Mouse (Mus musculus): ENCODE measurements around the gene Il17rb. TPM values are rescaled to one million over a fixed set of nuclear protein-coding genes. Genes with fewer than 3 reads are reported as not detected.
A peak's percentile ranks its signal among the peaks of the same experiment; 100 is the strongest.

The Il17rb gene
- polyA plus RNA-seq, 1 experiment from 2014 or later, result 1.4 TPM

- DNase-seq (ENCODE audit: low spot score), result no peak
- WGBS, result 87% methylated on average over 7 of the region's 7 CpGs
- ATAC-seq (ENCODE audit: low read depth), result no peak
- no peak overlapping the region for H3K4me3 ChIP-seq (ENCODE audit: low read depth, low read length)
- no peak overlapping the region for H3K4me2 ChIP-seq (ENCODE audit: low read depth, low read length)
- H3K9me3 ChIP-seq (ENCODE audit: control insufficient read depth, low read length), result no peaks in the 10 kb centered on the region
- H3K9ac ChIP-seq (ENCODE audit: low read depth, low read length), result no peak overlapping the region
- H3K27me3 ChIP-seq (replicated peaks; ENCODE audit: control insufficient read depth, insufficient read depth, low read length), result no peaks in the 10 kb centered on the region
- no peaks in the 10 kb centered on the region for H3K36me3 ChIP-seq (ENCODE audit: control insufficient read depth, insufficient read depth, low read length)
- H3K27ac ChIP-seq (replicated peaks; ENCODE audit: low read depth, low read length), result no peak overlapping the region
- no peaks in the 10 kb centered on the region for H3K4me1 ChIP-seq (ENCODE audit: control insufficient read depth, insufficient read depth, low read length)
These were observed 34.8 kb upstream of the Il17rb start for GRCm38 (mm10) chr14:30043356-30043940.

- ATAC-seq (ENCODE audit: low read depth), result no peak
- H3K9ac ChIP-seq (ENCODE audit: low read depth, low read length), result no peak overlapping the region
- WGBS, result 84% methylated on average over 9 of the region's 9 CpGs
- no peaks in the 10 kb centered on the region for H3K9me3 ChIP-seq (ENCODE audit: control insufficient read depth, low read length)
- no peak overlapping the region for H3K27ac ChIP-seq (replicated peaks; ENCODE audit: low read depth, low read length)
- no peak overlapping the region for H3K4me3 ChIP-seq (ENCODE audit: low read depth, low read length)
- DNase-seq (ENCODE audit: low spot score), result no peak
- H3K4me2 ChIP-seq (ENCODE audit: low read depth, low read length), result no peak overlapping the region
- H3K4me1 ChIP-seq (ENCODE audit: control insufficient read depth, insufficient read depth, low read length), result no peaks in the 10 kb centered on the region
- no peaks in the 10 kb centered on the region for H3K27me3 ChIP-seq (replicated peaks; ENCODE audit: control insufficient read depth, insufficient read depth, low read length)
- no peaks in the 10 kb centered on the region for H3K36me3 ChIP-seq (ENCODE audit: control insufficient read depth, insufficient read depth, low read length)
These were observed 33.1 kb upstream of the Il17rb start for GRCm38 (mm10) chr14:30041836-30042235.

GRCm38 (mm10) chr14:30039413-30039812, 30.7 kb upstream of the Il17rb start:
- no peak for ATAC-seq (ENCODE audit: low read depth)
- WGBS, result 73% methylated on average over 4 of the region's 4 CpGs
- DNase-seq (ENCODE audit: low spot score), result no peak

GRCm38 (mm10) chr14:30038431-30038830, 29.7 kb upstream of the Il17rb start:
- Histone ChIP-seq H3K36me3 (ENCODE audit: control insufficient read depth, insufficient read depth, low read length) (no peaks in the 10 kb centered on the region), H3K4me1 (ENCODE audit: control insufficient read depth, insufficient read depth, low read length) (no peaks in the 10 kb centered on the region), H3K4me2 (ENCODE audit: low read depth, low read length) (no peak overlapping the region), H3K4me3 (ENCODE audit: low read depth, low read length) (no peak overlapping the region), H3K9ac (ENCODE audit: low read depth, low read length) (no peak overlapping the region), H3K27ac (replicated peaks; ENCODE audit: low read depth, low read length) (no peak overlapping the region), H3K27me3 (replicated peaks; ENCODE audit: control insufficient read depth, insufficient read depth, low read length) (no peaks in the 10 kb centered on the region), H3K9me3 (ENCODE audit: control insufficient read depth, low read length) (no peaks in the 10 kb centered on the region)
- WGBS, result 86% methylated on average over 18 of the region's 18 CpGs
- DNase-seq (ENCODE audit: low spot score) (no peak), ATAC-seq (ENCODE audit: low read depth) (no peak)

More at GRCm38 (mm10) chr14:30039413-30039812, 30.7 kb upstream of the Il17rb start:
- Histone ChIP-seq H3K4me1 (ENCODE audit: control insufficient read depth, insufficient read depth, low read length) (no peaks in the 10 kb centered on the region), H3K9me3 (ENCODE audit: control insufficient read depth, low read length) (no peaks in the 10 kb centered on the region), H3K4me3 (ENCODE audit: low read depth, low read length) (no peak overlapping the region), H3K27me3 (replicated peaks; ENCODE audit: control insufficient read depth, insufficient read depth, low read length) (no peaks in the 10 kb centered on the region), H3K36me3 (ENCODE audit: control insufficient read depth, insufficient read depth, low read length) (no peaks in the 10 kb centered on the region), H3K27ac (replicated peaks; ENCODE audit: low read depth, low read length) (no peak overlapping the region), H3K9ac (ENCODE audit: low read depth, low read length) (no peak overlapping the region), H3K4me2 (ENCODE audit: low read depth, low read length) (no peak overlapping the region)

- no peaks in the 10 kb centered on the region for H3K9me3 ChIP-seq (ENCODE audit: control insufficient read depth, low read length)
- H3K27ac ChIP-seq (replicated peaks; ENCODE audit: low read depth, low read length), result no peak overlapping the region
- H3K27me3 ChIP-seq (replicated peaks; ENCODE audit: control insufficient read depth, insufficient read depth, low read length), result no peaks in the 10 kb centered on the region
- H3K4me1 ChIP-seq (ENCODE audit: control insufficient read depth, insufficient read depth, low read length), result no peaks in the 10 kb centered on the region
- DNase-seq (ENCODE audit: low spot score), result peak; percentile 9
- no peaks in the 10 kb centered on the region for H3K36me3 ChIP-seq (ENCODE audit: control insufficient read depth, insufficient read depth, low read length)
- ATAC-seq (ENCODE audit: low read depth), result peak; percentile 37; the same call in 1 of the 2 replicates
- no peak overlapping the region for H3K4me2 ChIP-seq (ENCODE audit: low read depth, low read length)
- no peak overlapping the region for H3K4me3 ChIP-seq (ENCODE audit: low read depth, low read length)
- 36% methylated on average over 8 of the region's 8 CpGs for WGBS
- no peak overlapping the region for H3K9ac ChIP-seq (ENCODE audit: low read depth, low read length)
These were observed 24.7 kb upstream of the Il17rb start for GRCm38 (mm10) chr14:30033405-30033804.

- Histone ChIP-seq H3K9ac (ENCODE audit: low read depth, low read length) (no peak overlapping the region), H3K36me3 (ENCODE audit: control insufficient read depth, insufficient read depth, low read length) (no peaks in the 10 kb centered on the region), H3K9me3 (ENCODE audit: control insufficient read depth, low read length) (no peaks in the 10 kb centered on the region), H3K27me3 (replicated peaks; ENCODE audit: control insufficient read depth, insufficient read depth, low read length) (no peaks in the 10 kb centered on the region), H3K4me3 (ENCODE audit: low read depth, low read length) (no peak overlapping the region), H3K4me1 (ENCODE audit: control insufficient read depth, insufficient read depth, low read length) (no peaks in the 10 kb centered on the region), H3K27ac (replicated peaks; ENCODE audit: low read depth, low read length) (no peak overlapping the region), H3K4me2 (ENCODE audit: low read depth, low read length) (no peak overlapping the region)
- WGBS, result 33% methylated on average over 2 of the region's 2 CpGs
- DNase-seq (ENCODE audit: low spot score) (no peak), ATAC-seq (ENCODE audit: low read depth) (no peak)
These were observed 18.7 kb upstream of the Il17rb start for GRCm38 (mm10) chr14:30027378-30027777.

- WGBS, result 60% methylated on average over 7 of the region's 7 CpGs
- no peak overlapping the region for H3K27ac ChIP-seq (replicated peaks; ENCODE audit: low read depth, low read length)
- no peaks in the 10 kb centered on the region for H3K27me3 ChIP-seq (replicated peaks; ENCODE audit: control insufficient read depth, insufficient read depth, low read length)
- no peak for DNase-seq (ENCODE audit: low spot score)
- no peak for ATAC-seq (ENCODE audit: low read depth)
- no peak overlapping the region for H3K4me3 ChIP-seq (ENCODE audit: low read depth, low read length)
- H3K4me2 ChIP-seq (ENCODE audit: low read depth, low read length), result no peak overlapping the region
- no peaks in the 10 kb centered on the region for H3K9me3 ChIP-seq (ENCODE audit: control insufficient read depth, low read length)
- no peaks in the 10 kb centered on the region for H3K36me3 ChIP-seq (ENCODE audit: control insufficient read depth, insufficient read depth, low read length)
- no peak overlapping the region for H3K9ac ChIP-seq (ENCODE audit: low read depth, low read length)
- H3K4me1 ChIP-seq (ENCODE audit: control insufficient read depth, insufficient read depth, low read length), result 0 out of 2 replicates have a peak, but pooled peaks cover 3% of the 10 kb centered on the region
These were observed 15.7 kb upstream of the Il17rb start for GRCm38 (mm10) chr14:30024387-30024786.

GRCm38 (mm10) chr14:30022471-30022870, 13.8 kb upstream of the Il17rb start:
- no peak overlapping the region for H3K4me3 ChIP-seq (ENCODE audit: low read depth, low read length)
- H3K4me1 ChIP-seq (ENCODE audit: control insufficient read depth, insufficient read depth, low read length), result 0 out of 2 replicates have a peak, but pooled peaks cover 3% of the 10 kb centered on the region
- H3K27me3 ChIP-seq (replicated peaks; ENCODE audit: control insufficient read depth, insufficient read depth, low read length), result no peaks in the 10 kb centered on the region
- ATAC-seq (ENCODE audit: low read depth) (no peak), DNase-seq (ENCODE audit: low spot score) (no peak)
- no peak overlapping the region for H3K4me2 ChIP-seq (ENCODE audit: low read depth, low read length)
- 91% methylated on average over 6 of the region's 6 CpGs for WGBS
- no peak overlapping the region for H3K9ac ChIP-seq (ENCODE audit: low read depth, low read length)
- H3K9me3 ChIP-seq (ENCODE audit: control insufficient read depth, low read length), result no peaks in the 10 kb centered on the region
- H3K36me3 ChIP-seq (ENCODE audit: control insufficient read depth, insufficient read depth, low read length), result no peaks in the 10 kb centered on the region
- H3K27ac ChIP-seq (replicated peaks; ENCODE audit: low read depth, low read length), result no peak overlapping the region
